Mouse (Mus musculus): ENCODE data around the gene Olfr1156.

The Olfr1156 gene

GRCm38 (mm10) chr2:87953000-87953399 is at the start of gene Olfr1156:
Gene Olfr1156, minus strand, starts transcription at chr2:87953100.
- no peak for DNase-seq (ENCODE audit: inconsistent age in 2 of 2, low spot score in 1 of 2)

DNA sequence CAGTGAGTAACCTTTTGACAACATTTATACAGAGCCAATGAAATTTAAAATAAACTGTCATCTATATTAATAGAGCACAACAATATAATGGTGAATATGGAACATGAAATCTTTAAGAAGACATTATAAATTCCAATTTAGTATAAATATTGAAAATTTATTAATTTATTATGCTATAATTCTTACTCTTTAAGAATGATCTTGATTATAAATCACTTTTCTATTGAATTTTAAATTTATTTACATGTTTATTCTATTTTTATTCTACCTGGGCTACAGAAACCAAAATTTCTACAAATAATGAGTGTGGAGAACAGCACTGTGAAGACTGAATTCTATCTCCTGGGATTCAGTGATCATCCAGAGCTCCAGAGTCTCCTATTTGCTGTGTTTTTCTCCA is 36.9 kb upstream of the Olfr1156 start, which contains the start of gene Olfr1158:
Gene Olfr1158, plus strand, starts transcription at position 301 of the 400 bp plus-strand sequence.
- DNase-seq (ENCODE audit: inconsistent age in 2 of 2, low spot score in 1 of 2): no peak

DNA sequence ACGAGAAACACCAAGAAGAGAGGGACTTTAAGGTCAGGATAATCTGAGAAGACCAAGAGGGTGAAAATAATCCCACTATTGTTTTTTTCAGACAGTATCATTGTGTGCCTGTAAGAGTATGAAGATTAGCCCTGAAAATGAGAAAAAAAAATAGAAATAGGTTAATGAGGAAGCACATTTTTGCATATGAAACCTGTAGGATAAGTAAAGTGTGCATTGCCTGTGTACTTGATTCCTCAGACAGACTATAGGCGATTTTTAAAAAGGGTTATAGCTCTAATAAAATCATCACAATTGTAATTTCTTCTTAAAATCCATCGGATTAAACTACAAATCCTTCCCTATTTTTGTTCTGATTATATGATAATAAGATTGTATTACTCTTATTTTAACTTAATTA is 21.7 kb upstream of the Olfr1156 start, which contains the start of gene Olfr74:
Gene Olfr74, minus strand, starts transcription at position 101 of the 400 bp plus-strand sequence.
- no peak for DNase-seq (ENCODE audit: inconsistent age in 2 of 2, low spot score in 1 of 2)

- DNase-seq (ENCODE audit: inconsistent age in 2 of 2, low spot score in 1 of 2): no peak
Observed at GRCm38 (mm10) chr2:87968199-87968598, 15.3 kb upstream of the Olfr1156 start, which contains the start of gene Olfr1157. Gene Olfr1157, minus strand, starts transcription at chr2:87968299.

- DNase-seq (ENCODE audit: inconsistent age in 2 of 2, low spot score in 1 of 2): no peak
Observed at GRCm38 (mm10) chr2:87945037-87945436, 7.9 kb downstream of the Olfr1156 start, which contains the start of gene Olfr1155. Gene Olfr1155, minus strand, starts transcription at chr2:87945137.

DNA sequence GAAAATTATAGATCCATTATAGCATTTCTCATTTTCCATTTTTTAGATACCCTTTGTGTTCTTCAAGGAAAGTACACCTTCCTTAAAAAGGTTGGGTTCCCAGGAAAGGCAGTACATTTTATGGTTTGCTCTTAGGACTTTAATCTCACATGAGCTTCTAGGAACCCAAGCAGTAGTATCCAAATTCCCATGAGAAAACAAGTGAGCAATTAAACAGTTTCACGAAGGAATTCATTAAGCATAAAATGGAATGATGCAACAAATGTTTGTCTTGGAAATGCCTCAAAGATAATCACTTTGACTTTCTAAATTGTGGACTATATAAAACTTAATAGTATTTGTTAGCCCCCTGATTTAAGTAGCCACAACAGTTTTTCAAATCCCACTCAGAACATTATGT is 47.8 kb downstream of the Olfr1156 start, which contains the start of gene Olfr1154:
Gene Olfr1154, minus strand, starts transcription at position 101 of the 400 bp plus-strand sequence.
- no peak for DNase-seq (ENCODE audit: inconsistent age in 2 of 2, low spot score in 1 of 2)

All from adrenal gland, adult (tissue).